Mouse (Mus musculus): ENCODE data around the gene Lpar1. TPM values are rescaled to one million over a fixed set of nuclear protein-coding genes. Genes with fewer than 3 reads are reported as not detected.

The Lpar1 gene
- total RNA-seq, 2 experiments from 2014 or later: 14.8 to 15.4 TPM

DNA sequence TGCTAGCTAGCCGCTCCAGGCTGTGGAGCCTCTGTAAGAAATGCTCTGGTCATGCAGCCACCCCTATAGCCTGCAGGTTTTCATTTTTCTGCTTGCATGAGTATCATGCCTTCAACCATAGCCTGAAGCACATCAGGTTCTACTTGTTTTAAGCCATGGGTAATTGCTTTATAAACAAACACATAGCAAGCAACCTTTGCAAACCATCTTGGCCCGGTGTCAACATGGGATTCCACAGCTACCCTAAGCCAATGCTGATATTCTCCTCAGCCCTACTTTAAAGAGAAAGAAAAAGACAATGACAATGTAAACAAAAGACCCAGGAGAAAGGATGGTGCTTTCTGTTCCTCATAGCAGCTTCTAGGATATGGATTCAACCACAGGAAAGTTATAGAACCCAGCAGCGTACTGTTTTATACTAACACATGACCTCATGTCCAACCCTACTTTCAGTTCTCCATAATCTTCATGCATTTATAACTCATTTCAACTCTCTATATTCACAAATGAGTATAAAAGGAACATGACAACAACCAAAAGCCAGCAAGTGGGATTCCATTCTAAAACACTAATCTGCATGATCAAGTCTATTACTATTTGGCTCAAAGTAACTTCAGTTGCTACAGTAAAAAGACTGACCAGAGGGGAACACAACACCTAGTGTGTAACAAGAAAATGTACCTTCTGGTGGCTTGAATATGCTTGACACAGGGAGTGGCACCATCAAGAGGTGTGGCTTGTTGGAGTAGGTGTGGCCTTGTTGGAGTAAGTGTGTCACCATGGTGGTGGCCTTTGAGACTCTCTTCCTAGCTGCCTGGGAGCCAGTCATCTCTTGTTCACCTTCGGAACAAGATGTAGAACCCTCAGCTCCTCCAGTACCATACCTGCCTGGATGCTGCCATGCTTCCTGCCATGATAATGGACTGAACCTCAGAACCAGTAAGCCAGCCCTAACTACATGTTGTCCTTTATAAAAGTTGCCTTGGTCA is 46.9 kb downstream of the Lpar1 start:
- DNase-seq: no peak

- no peak for DNase-seq
Observed at GRCm38 (mm10) chr4:58504250-58504649, 49.4 kb downstream of the Lpar1 start.

DNA sequence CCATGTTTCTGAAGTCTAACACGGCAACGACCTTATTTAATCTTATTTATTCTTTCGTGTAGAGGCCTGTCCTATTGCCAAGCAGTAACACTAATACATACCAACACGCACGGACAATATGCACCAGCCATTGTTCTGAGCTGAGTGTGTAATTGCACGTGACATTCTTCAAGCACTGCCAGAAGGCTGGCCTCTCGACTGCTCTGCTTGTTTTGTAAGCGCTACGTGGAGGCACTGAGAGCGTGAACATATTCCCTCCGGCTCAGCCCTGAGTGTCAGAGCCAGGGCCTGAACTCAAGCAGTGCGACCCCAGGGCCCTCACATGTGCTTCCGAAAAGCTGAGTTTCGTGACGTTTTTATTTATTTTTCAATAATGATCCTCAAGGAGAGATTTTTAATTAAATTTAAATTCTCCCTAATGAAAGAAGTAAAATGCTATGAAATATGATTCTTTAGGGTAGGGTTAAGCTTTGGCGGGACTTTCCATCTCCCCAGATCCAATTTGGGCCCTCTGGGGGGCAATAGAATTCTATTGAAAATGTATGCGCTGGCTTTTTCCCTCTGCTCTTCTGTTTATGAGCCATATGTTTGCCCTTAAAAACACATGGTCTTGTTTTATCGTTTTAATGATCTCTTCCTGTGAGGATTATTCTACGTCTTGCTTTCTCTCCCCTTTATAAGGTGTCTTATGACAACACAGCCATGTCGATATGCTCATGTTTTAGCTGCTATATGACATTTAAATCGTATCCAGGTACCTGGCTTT is 52.5 kb downstream of the Lpar1 start:
- no peak for DNase-seq

DNA sequence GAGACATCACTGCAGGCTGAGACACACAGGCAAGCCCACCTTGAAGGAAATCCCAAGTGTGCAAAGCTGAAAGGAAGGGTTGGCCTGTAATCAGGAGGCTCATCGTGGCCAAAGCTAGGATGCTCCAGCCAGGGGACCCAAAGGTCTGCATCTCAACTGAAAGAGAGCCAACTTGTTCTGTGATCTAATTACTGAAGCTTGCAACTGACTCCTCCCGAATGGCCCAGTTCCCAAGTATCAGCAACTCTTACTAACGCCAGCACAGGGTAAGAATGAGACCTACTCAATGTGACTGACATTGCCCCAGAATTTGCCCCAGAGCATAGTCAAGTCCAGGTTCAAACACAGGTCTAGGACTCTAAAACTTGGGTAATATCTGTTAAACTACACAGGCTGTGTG is 53.9 kb downstream of the Lpar1 start:
- peak; percentile 16 for DNase-seq

GRCm38 (mm10) chr4:58499241-58499640 is 54.5 kb downstream of the Lpar1 start:
- DNase-seq: no peak

GRCm38 (mm10) chr4:58498734-58499133 is 55.0 kb downstream of the Lpar1 start:
- no peak for DNase-seq

GRCm38 (mm10) chr4:58497284-58497683 is 56.4 kb downstream of the Lpar1 start:
- DNase-seq: no peak

DNA sequence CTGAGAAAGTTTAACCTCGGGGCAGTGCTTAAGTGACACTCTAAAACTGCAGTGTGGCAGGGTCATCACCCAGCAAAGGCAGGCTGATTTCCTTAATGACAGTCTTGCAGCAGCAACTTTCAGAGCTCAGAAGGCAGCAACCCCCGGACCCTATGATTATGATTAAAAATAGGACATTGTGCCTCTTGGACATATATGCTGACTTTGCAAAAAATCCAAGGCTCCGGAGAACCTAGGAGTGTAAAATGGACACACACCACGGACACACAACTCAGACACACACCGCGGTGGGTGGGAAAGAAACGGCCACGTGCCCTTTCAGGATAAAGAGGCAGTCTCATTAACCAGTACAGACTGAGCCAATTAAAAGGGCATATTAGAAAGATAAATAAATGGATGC is 57.0 kb downstream of the Lpar1 start:
- no peak for DNase-seq

DNA sequence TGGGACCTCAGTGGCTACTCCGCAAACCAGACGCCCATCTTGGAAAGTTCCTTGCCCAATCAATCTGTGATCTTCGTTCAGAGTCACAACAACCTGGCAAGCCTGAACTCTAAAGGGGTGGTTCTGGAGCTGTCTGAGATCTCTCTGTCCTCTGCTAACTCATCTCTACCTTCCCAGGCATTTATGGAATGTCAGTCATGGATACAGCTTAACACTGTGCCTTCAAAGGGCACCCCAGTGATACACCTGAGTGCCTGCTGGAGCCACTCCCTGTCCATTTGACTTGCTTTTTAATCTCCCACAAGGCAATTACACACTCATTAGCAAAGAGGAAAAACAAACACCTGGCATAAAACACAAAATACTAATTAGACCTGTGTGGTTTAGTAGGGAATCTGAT is 62.0 kb downstream of the Lpar1 start:
- no peak for DNase-seq

GRCm38 (mm10) chr4:58490374-58490773 is 63.3 kb downstream of the Lpar1 start:
- no peak for DNase-seq

DNA sequence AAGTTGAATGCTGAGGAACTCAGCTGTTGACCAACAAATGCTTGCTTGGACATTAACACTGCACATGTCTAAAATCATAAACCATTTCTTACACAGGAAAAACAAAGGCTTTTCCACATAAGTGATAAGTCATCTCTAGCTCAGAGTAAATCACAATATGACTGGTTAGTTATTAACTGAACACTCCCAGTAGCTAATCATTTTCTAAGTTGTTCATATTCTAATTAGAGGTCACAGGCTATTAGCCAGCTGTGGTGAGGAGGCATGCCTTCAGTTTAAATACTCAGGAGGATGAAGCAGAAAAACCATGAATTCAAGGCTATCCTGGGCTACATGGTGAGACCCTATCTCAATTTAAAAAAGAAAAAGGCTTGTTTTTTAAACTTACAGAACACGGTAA is 75.1 kb downstream of the Lpar1 start:
- no peak for DNase-seq

GRCm38 (mm10) chr4:58477691-58478090 is 76.0 kb downstream of the Lpar1 start:
- peak; percentile 50 for DNase-seq

GRCm38 (mm10) chr4:58471203-58471910 is 82.3 kb downstream of the Lpar1 start:
- DNase-seq: no peak

GRCm38 (mm10) chr4:58469651-58470592 is 83.8 kb downstream of the Lpar1 start:
- no peak for DNase-seq

DNA sequence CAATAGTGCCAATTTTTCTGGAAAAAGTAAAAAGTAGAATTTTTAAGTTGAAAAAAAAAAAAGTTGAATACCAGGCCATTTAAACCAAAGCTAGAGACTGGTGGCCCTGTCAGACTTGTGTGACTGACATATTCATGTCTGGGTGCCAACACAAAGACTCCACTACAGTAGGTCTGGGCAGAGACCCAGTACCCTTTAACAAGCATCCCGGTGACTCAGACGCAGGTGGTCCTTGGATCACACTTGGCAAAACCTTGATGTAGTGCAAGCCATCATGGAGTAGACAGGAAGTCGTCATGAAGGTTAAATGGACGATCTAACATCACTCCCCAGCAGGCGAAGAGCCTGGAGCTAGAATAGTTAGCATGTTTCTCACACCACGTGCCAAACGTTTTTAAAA is 84.7 kb downstream of the Lpar1 start:
- DNase-seq: no peak

GRCm38 (mm10) chr4:58465586-58465985 is 88.1 kb downstream of the Lpar1 start:
- no peak for DNase-seq

DNA sequence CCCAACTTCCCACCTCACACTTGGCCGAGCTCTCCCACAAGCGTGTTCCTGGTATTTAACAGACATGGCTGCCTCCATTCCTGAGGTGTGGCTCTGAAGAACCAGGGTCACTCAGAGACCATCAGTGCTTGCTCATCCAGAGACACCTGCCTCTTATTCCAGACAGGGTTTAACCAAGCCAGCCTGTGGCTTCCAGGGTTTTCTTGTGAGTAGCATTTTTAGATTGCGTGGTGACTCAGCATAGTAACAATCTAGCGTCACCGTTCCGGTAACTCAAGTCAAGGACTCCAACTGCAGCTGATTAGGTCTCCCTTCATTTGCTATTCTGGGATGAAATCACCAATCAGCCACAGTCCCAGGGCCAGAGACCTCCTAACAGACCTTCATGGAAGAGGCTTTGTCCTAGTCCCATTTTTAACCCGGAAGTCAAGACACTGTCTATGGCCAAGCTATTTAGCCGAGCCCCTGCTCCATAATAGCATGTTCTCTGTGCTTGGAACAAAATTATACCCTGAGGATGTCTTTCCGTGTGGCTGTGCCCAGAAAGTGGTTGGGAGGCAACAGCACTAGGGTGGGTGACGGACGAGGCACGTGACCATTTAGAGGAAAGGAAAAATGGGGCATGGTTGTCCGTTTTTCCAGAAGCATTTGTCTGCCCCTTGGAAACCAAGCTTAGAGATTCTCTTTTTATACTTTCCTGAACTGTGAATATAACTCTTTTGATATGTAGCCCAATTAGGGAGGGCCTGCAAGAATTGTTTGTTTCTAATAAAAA is 89.1 kb downstream of the Lpar1 start:
- peak; percentile 26 for DNase-seq

GRCm38 (mm10) chr4:58462990-58463389 is 90.7 kb downstream of the Lpar1 start:
- no peak for DNase-seq

DNA sequence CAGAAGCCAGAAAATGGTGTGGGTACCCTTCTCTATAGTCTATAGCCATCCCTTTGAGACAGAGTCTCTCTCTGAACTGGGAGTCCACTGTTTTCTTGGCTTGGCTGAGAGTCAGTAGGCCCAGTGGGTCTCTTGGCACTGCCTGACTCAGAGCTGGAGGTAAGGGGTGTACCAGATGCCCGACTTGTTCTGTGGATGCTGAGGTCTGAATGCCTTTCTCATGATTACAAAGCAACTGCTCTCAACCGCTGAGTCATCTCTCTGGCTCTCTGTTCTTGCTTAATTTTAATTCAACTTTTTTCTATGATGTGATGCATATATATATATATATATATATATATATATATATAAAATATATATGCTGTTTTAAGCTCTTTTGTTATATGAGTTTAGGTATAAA is 91.1 kb downstream of the Lpar1 start:
- DNase-seq: no peak

DNA sequence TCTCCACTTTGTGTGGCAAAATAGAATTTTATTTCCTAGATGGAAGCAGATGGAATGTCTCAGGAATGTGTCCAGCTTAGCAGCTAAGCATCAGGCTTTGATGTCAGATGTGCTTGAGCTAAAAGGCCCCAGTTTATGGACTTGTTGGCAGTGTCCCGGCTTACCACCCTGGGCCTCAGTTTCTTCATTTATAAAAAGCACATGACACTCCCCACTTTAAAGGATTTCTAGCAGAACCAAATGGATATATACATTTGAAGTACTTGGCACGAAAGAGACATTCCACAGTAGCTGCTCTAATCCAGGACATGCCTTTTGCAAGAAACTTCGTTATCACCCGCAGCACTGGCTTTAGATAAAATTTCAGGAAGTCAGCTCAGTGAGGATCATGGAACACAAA is 100.4 kb downstream of the Lpar1 start:
- DNase-seq: no peak

GRCm38 (mm10) chr4:58448825-58449224 is 104.9 kb downstream of the Lpar1 start:
- no peak for DNase-seq
